ENCODE assay signal across 8 mouse cellular contexts in genomic region chr16:34605679-34606078, GRCm38 (mm10). TPM values are rescaled to one million over a fixed set of nuclear protein-coding genes. Genes with fewer than 3 reads are reported as not detected.
DNase-seq lines count a peak whose midpoint lies in the region; ATAC-seq and TF ChIP-seq lines count a peak whose summit lies in the region.

No protein-coding gene starts in this region.

- DNase-seq in neural tube, embryonic 10.5 days (ENCODE audit: extremely low spot score, low spot score): peak; percentile 25
- peak; percentile 3 for DNase-seq in cerebellum, adult 8-10 months
- peak; percentile 57 to 62 for DNase-seq in heart, postnatal 10 days
- DNase-seq in liver, embryonic 14.5 days (ENCODE audit: low read depth in 3 of 3, low spot score in 3 of 3): peak in 1 of 3 experiments; percentile 11
- no peak for DNase-seq in right cerebral cortex, postnatal 25 days
- DNase-seq in spleen, postnatal 14 days (ENCODE audit: low spot score in 2 of 2): no peak
- DNase-seq in midbrain, embryonic 10.5 days (ENCODE audit: low spot score): no peak

- ATAC-seq in neural tube, embryonic 15.5 days (ENCODE audit: low FRiP score): no peak
- no peak for ATAC-seq in liver, embryonic 14.5 days (ENCODE audit: insufficient read depth)

- 34% methylated on average over 3 of the region's 3 CpGs for whole genome bisulfite sequencing in neural tube, embryonic 15.5 days
- 15% methylated on average over 3 of the region's 3 CpGs for WGBS in liver, embryonic 14.5 days (ENCODE audit: insufficient replicate concordance)
- WGBS in midbrain, embryonic 10.5 days: 37% methylated on average over 3 of the region's 3 CpGs

- intact Hi-C loops in heart, postnatal 10 days (cut with DNase I): loop anchor here (1.0 to 5.0 kb wide), 4 partner anchors 74 to 413 kb away; no protein-coding TSS in a partner anchor

- no peak for TF ChIP-seq EP300 in liver, embryonic 14.5 days (IDR thresholded peaks at IDR 0.05; ENCODE audit: low read depth)

- H3K9me3 ChIP-seq in neural tube, embryonic 15.5 days (replicated peaks): no peaks in the 10 kb centered on the region
- no peaks in the 10 kb centered on the region for H3K9me3 ChIP-seq in liver, embryonic 14.5 days (ENCODE audit: control insufficient read depth, low read length)
- no peaks in the 10 kb centered on the region for H3K9me3 ChIP-seq in midbrain, embryonic 10.5 days (replicated peaks)

- H3K27me3 ChIP-seq in neural tube, embryonic 15.5 days (replicated peaks): no peaks in the 10 kb centered on the region
- H3K27me3 ChIP-seq in liver, embryonic 14.5 days (ENCODE audit: control insufficient read depth, insufficient read depth, low read length): no peaks in the 10 kb centered on the region
- H3K27me3 ChIP-seq in midbrain, embryonic 10.5 days (ENCODE audit: low read depth, poor library complexity, severe bottlenecking): no peaks in the 10 kb centered on the region

- no peaks in the 10 kb centered on the region for H3K4me1 ChIP-seq in neural tube, embryonic 15.5 days
- no peaks in the 10 kb centered on the region for H3K4me1 ChIP-seq in liver, embryonic 14.5 days (replicated peaks; ENCODE audit: control insufficient read depth in 2 of 2, insufficient read depth in 2 of 2, low read length in 1 of 2)
- H3K4me1 ChIP-seq in midbrain, embryonic 10.5 days: no peaks in the 10 kb centered on the region

- H3K4me3 ChIP-seq in neural tube, embryonic 15.5 days (replicated peaks): no peak overlapping the region
- H3K4me3 ChIP-seq in liver, embryonic 14.5 days (ENCODE audit: insufficient read depth in 1 of 2, low read depth in 2 of 2, low read length in 2 of 2): no peak overlapping the region
- H3K4me3 ChIP-seq in midbrain, embryonic 10.5 days: no peak overlapping the region

- H3K4me2 ChIP-seq in neural tube, embryonic 15.5 days: no peak overlapping the region
- no peak overlapping the region for H3K4me2 ChIP-seq in liver, embryonic 14.5 days (ENCODE audit: low read depth)

- no peaks in the 10 kb centered on the region for H3K36me3 ChIP-seq in neural tube, embryonic 15.5 days
- no peaks in the 10 kb centered on the region for H3K36me3 ChIP-seq in liver, embryonic 14.5 days (replicated peaks; ENCODE audit: control insufficient read depth, insufficient read depth, low read depth)
- no peaks in the 10 kb centered on the region for H3K36me3 ChIP-seq in midbrain, embryonic 10.5 days

- no peak overlapping the region for H3K27ac ChIP-seq in neural tube, embryonic 15.5 days (replicated peaks)
- no peak overlapping the region for H3K27ac ChIP-seq in liver, embryonic 14.5 days
- no peak overlapping the region for H3K27ac ChIP-seq in midbrain, embryonic 10.5 days (replicated peaks)

- TF ChIP-seq CTCF in liver, embryonic 14.5 days (IDR thresholded peaks at IDR 0.05; ENCODE audit: low read depth): peak; percentile 33

- H3K9ac ChIP-seq in neural tube, embryonic 15.5 days (replicated peaks): no peak overlapping the region
- no peak overlapping the region for H3K9ac ChIP-seq in liver, embryonic 14.5 days (replicated peaks)

RNA-seq across cellular contexts. Expression of gene Kalrn, which starts 32.3 kb away (rescaled TPM):
- polyA plus RNA-seq in neural tube, embryonic 15.5 days (2015; fragmentation: Nextera tagmentation; extraction: Ambion mirVana): 20.0 and 23.7 TPM in 2 replicates
- total RNA-seq in heart, postnatal 10 days (2021): 10 to 100 TPM; 30.7 to 35.7 TPM
- polyA plus RNA-seq in liver, embryonic 14.5 days (2012; rRNA removed): 5.1 and 7.2 TPM in 2 replicates
- polyA plus RNA-seq in liver, embryonic 14.5 days (2014; fragmentation: Nextera tagmentation; extraction: Ambion mirVana): 8.5 and 11.6 TPM in 2 replicates
- 11.3 and 16.8 TPM in 2 replicates for polyA plus RNA-seq in midbrain, embryonic 10.5 days (2016; fragmentation: Nextera tagmentation; extraction: Ambion mirVana)

RNA-seq across cellular contexts. Expression of gene Ropn1, which starts 44.0 kb away (rescaled TPM):
- polyA plus RNA-seq in neural tube, embryonic 15.5 days (2015; fragmentation: Nextera tagmentation; extraction: Ambion mirVana): not detected in 2 replicates
- total RNA-seq in heart, postnatal 10 days (2021): not detected
- not detected in 2 replicates for polyA plus RNA-seq in liver, embryonic 14.5 days (2012; rRNA removed)
- polyA plus RNA-seq in liver, embryonic 14.5 days (2014; fragmentation: Nextera tagmentation; extraction: Ambion mirVana): not detected in 2 replicates
- not detected in 2 replicates for polyA plus RNA-seq in midbrain, embryonic 10.5 days (2016; fragmentation: Nextera tagmentation; extraction: Ambion mirVana)

Comparison
In these comparisons a context has a peak if more than half of its experiments do, and no peak if none do; other contexts are left out.
1. DNase-seq: peak in neural tube, embryonic 10.5 days (single experiment), cerebellum, adult 8-10 months (single experiment) and heart, postnatal 10 days (2 of 2); none in right cerebral cortex, postnatal 25 days (single experiment), spleen, postnatal 14 days (0 of 2) and midbrain, embryonic 10.5 days (single experiment).